Mouse (Mus musculus) hindbrain, embryonic 12.5 days (tissue): Measurements from ENCODE around the gene Ascl2. TPM values are rescaled to one million over a fixed set of nuclear protein-coding genes. Genes with fewer than 3 reads are reported as not detected.

ENCODE experiments used
- ATAC-seq: fragments of 200-750 bp; cut with Nextera tagmentation; 2 replicates; pipeline ENCODE4 v1.8.0; 2017; ENCODE audit warnings: moderate TSS enrichment; ENCODE audit not compliant: low FRiP score
- H3K27ac ChIP-seq: fragments of 300-500 bp; sonication (generic); 2 replicates; pipeline ENCODE4 v1.5.1; 2016; ENCODE audit warnings: mild to moderate bottlenecking
- H3K27me3 ChIP-seq: fragments of 300-500 bp; sonication (generic); 2 replicates; pipeline ENCODE4 v1.6.1; 2016; ENCODE audit warnings: mild to moderate bottlenecking
- H3K36me3 ChIP-seq: fragments of 300-500 bp; sonication (generic); 2 replicates; pipeline ENCODE4 v1.6.1; 2016; ENCODE audit warnings: mild to moderate bottlenecking
- H3K4me1 ChIP-seq: fragments of 300-500 bp; sonication (generic); 2 replicates; pipeline ENCODE4 v1.6.1; 2016
- H3K4me2 ChIP-seq: fragments of 300-500 bp; sonication (generic); replicated peaks from 2 replicates; pipeline ENCODE4 v1.6.1; 2016; ENCODE audit warnings: mild to moderate bottlenecking
- H3K4me3 ChIP-seq: fragments of 300-500 bp; sonication (generic); 2 replicates; pipeline ENCODE4 v1.5.1; 2016; ENCODE audit warnings: mild to moderate bottlenecking
- H3K9ac ChIP-seq: fragments of 300-500 bp; sonication (generic); 2 replicates; pipeline ENCODE4 v1.6.1; 2016; ENCODE audit warnings: mild to moderate bottlenecking, moderate library complexity
- H3K9me3 ChIP-seq: fragments of 300-500 bp; sonication (generic); replicated peaks from 2 replicates; pipeline ENCODE4 v1.6.1; 2016; ENCODE audit warnings: mild to moderate bottlenecking
- whole genome bisulfite sequencing: fragments of 180-500 bp; shearing (Covaris S2); methylation state at CpG from one replicate; pipeline ENCODE4 v1.1.7; 2016; 5-methylcytosine and 5-hydroxymethylcytosine counted together
- polyA plus RNA-seq: library from polyadenylated mRNA; unstranded; fragments of >200 nt; fragmentation: Nextera tagmentation; extraction: Ambion mirVana; gene quantifications from 2 replicates; pipeline ENCODE4 v1.2.1, GENCODE M21; 2016

The Ascl2 gene
- polyA plus RNA-seq, 1 experiment from 2014 or later, result 0.41 TPM

DNA sequence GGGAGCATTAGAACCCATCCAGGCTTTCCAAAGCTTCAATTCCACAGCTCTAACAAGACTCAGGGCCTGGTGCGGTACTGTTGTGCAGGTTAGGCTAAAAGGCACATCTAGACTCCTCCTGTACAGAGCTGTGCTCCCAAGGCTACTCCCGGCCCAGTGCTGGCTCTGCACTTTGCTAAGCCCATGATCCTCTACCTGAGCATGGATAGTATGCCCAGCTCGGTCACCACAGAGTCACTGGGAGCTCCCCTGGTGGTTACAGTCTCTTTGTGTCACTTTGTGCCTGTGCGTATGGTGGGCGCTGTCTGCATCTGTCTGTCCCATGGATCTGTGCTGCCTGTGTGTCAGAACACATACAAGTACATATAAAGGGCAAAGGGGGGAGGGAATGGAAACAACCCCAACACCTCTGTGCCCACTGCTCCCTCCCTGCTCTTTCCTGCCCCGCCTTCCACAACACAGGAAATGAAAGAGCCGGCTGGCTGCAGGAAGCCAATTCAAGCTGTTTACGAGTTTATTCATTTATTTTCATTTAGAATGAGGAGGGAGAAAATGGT lies 39.4 kb upstream of the Ascl2 start:
- peak overlapping the region; percentile 64 for H3K27ac ChIP-seq

DNA sequence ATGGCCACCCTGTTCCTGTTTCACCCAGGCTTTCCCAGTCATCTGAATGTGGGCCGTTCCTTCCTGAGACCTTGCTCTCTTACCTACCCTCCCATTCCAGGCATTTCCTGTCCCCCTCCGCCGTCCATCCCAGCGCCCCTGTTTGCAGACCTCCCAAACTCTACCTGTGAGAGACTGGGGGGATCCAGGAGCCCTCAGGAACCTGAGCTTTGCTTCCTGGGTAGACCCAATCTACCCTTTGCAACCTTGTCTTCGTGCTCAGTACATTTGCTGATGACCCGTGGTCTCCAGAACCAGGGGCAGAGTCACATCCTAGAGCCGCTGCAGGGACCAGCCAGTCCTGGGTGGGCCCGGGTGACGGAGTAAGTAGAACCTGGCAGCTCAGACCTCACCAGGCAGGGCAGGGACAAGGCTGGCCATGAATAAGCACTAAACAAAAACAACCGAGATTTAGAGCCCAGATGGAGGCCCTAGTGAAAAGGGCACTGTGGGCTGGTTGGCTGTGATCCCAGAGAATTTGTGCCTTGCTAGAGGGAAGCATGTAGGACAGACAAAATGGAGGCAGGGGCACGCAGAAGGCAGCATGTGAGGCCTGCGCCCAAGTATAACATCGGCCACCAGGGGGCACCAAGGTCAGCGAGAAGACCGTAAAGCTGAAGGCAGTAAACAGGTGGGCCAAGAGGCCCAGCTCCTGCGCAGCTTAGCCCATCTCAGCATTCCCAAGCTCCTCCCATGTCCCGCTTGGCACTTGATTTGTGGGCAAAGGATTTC lies 38.7 kb upstream of the Ascl2 start:
- Histone ChIP-seq H3K36me3 (no peaks in the 10 kb centered on the region), H3K4me3 (no peak overlapping the region), H3K4me1 (peaks cover 18% of the 10 kb centered on the region), H3K27ac (peak overlapping the region; percentile 64; the same call in 1 of the 2 replicates), H3K9me3 (no peaks in the 10 kb centered on the region), H3K9ac (no peak overlapping the region), H3K27me3 (no peaks in the 10 kb centered on the region), H3K4me2 (no peak overlapping the region)
- peak; percentile 56; the same call in 1 of the 2 replicates for ATAC-seq
- WGBS, result 42% methylated on average over 17 of the region's 17 CpGs

More for the DNA sequence above, 39.4 kb upstream of the Ascl2 start:
- no peak overlapping the region for H3K4me2 ChIP-seq
- H3K9me3 ChIP-seq, result no peaks in the 10 kb centered on the region
- WGBS, result 67% methylated on average over 8 of the region's 8 CpGs
- H3K9ac ChIP-seq, result no peak overlapping the region
- H3K36me3 ChIP-seq, result no peaks in the 10 kb centered on the region
- H3K27me3 ChIP-seq, result no peaks in the 10 kb centered on the region
- H3K4me3 ChIP-seq, result no peak overlapping the region
- ATAC-seq, result 0 out of 2 replicates have a peak, but pooled peaks have one; percentile 14
- peaks cover 18% of the 10 kb centered on the region for H3K4me1 ChIP-seq

DNA sequence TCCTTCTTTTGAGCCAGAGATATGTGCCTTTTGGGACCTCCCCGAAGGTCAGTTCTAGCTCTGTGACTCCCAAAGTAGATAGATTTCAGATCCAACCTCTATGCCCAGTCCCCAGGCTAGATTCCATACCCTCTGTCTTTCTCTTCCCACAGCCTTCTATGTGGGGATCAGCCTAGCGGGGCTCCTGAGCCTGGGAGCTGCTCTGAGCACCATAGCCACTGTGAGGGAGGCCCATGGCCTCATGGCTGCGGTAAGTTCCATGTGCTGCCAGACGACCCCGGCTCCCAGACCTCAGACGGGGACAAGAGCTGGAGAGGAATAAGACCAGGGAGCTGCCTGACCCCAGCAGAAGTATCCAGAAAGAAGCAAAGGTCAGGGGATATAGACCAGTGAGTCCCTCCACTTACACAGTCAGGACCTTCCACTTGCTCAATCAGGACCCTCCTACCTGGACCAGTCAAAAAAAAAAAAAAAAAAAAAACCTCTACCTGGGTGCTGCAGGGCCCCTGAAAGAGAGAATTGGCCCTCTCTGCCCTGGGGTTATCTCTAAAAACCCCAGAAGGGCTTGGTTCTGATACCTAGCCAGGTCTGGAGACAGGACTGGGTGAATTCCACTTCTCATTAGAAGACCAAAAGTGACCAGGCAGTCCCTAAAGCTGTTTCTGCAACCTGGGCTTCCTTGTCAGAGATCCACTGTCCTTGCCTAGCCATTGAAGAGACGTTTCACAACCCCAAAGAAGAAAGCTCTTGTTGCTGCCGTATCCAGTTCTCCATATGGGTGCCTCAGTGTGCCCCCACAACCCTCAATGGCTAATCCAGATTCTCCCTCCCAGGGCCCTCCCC lies 37.9 kb upstream of the Ascl2 start:
- H3K27me3 ChIP-seq, result no peaks in the 10 kb centered on the region
- no peak overlapping the region for H3K27ac ChIP-seq
- no peaks in the 10 kb centered on the region for H3K9me3 ChIP-seq
- H3K4me3 ChIP-seq, result no peak overlapping the region
- no peaks in the 10 kb centered on the region for H3K36me3 ChIP-seq
- 89% methylated on average over 8 of the region's 8 CpGs for WGBS
- no peak for ATAC-seq
- peaks cover 11% of the 10 kb centered on the region for H3K4me1 ChIP-seq
- H3K4me2 ChIP-seq, result no peak overlapping the region
- no peak overlapping the region for H3K9ac ChIP-seq

DNA sequence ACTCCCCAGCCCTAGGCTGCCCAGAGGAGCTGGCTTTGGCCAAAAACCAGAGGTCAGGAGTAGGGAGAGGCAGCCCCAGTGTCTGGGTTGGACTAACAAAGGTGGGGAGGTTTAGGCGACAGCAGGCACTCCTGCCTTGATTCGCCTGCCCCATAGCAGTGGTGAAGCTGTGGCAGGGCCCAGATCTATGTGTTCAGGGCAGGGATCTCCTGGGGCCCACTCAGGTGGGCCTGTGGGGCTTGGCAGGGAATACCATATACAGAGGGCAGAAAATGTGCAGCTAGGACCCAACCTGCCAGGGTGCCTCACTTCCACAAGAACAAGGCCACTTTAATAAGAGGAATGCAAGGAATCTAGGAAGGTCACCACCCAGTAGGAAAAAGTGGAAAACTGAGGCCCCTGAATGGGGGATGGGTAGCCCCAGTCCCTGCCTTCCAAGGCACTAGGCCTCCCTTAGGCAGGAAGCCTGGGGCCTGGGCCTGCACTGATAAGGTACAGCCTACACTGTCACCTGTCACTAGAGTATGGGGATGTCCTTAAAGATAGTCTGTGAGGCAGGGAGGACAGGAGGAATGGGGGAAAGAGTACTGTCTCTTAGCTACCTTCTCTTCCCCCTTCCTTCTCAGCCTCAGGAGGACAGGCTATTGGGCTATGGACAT lies 37.2 kb upstream of the Ascl2 start:
- H3K9ac ChIP-seq, result no peak overlapping the region
- H3K27me3 ChIP-seq, result no peaks in the 10 kb centered on the region
- WGBS, result 78% methylated on average over 2 of the region's 2 CpGs
- ATAC-seq, result no peak
- no peaks in the 10 kb centered on the region for H3K9me3 ChIP-seq
- peaks cover 11% of the 10 kb centered on the region for H3K4me1 ChIP-seq
- H3K36me3 ChIP-seq, result no peaks in the 10 kb centered on the region
- H3K4me3 ChIP-seq, result no peak overlapping the region
- H3K4me2 ChIP-seq, result no peak overlapping the region
- H3K27ac ChIP-seq, result no peak overlapping the region

DNA sequence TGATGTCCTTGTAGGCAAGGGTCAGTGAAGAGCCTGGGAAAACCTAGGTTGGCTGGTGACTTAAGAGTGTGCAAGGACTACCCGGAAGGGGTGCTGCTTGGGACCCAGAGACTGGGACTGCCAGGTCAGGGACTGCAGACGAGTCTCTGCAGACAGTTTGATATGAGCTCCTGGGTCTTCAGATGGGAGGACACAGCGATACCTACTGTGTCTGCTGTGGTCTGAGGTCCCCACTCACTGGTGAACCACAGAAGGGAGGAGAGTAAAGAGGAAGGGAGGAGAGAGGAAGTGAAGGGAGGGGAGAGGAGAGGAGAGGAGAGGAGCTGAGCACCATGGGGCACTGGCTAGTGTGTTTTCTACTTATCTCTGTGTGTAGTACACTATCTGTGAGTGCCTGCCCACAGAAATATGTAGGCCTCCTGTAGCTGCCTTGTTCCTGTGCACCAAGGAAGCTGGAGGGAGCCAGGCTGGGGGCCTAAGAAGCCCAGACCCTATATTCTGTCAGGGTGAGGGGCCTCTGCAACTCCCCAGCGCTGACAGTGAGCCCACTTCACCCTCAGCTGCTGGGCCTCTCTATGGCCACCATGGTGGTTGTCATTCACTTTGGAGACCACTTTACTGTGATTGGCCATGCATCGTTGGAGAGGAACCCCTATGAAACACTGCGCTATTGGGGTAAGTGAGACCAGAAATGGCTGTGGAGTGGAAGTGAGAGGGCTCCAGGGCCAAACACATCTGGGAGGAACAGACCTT lies 36.5 kb upstream of the Ascl2 start:
- WGBS, result 88% methylated on average over 6 of the region's 6 CpGs
- Histone ChIP-seq H3K9me3 (no peaks in the 10 kb centered on the region), H3K27ac (no peak overlapping the region), H3K9ac (no peak overlapping the region), H3K36me3 (no peaks in the 10 kb centered on the region), H3K4me1 (peaks cover 11% of the 10 kb centered on the region), H3K27me3 (no peaks in the 10 kb centered on the region), H3K4me3 (no peak overlapping the region), H3K4me2 (no peak overlapping the region)
- no peak for ATAC-seq

DNA sequence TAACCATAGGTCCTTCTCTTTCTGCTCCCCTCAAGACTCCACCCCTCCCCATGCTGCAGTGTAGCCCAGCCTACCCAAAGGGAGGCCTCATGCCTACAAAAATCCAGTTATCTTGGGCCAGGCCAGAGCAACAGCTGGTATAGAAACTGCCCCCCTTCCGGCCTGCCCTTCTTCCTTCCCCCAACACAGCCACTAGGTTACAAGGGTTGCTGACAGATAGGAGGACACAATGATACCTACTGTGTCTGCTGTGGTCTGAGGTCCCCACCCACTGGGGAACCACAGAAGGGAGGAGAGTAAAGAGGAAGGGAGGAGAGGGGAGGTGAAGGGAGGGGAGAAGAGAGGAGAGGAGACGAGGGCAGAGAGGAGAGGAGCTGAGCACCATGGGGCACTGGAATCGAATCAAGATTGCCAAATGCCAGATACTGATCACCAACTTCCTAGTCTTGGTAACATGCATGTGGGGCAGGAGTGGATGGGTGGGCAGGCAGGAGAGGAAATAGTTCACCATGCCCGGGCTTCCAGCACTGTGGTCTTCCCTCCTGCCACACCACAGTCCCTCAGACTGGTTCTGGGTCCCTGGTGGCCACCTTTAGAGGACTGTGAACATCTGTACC lies 35.8 kb upstream of the Ascl2 start, which contains the start of gene Tspan32:
TSS of gene Tspan32 (plus strand) at position 320 of the 617 bp plus-strand sequence.
- no peak within 1 kb of the TSS for H3K4me2 ChIP-seq

DNA sequence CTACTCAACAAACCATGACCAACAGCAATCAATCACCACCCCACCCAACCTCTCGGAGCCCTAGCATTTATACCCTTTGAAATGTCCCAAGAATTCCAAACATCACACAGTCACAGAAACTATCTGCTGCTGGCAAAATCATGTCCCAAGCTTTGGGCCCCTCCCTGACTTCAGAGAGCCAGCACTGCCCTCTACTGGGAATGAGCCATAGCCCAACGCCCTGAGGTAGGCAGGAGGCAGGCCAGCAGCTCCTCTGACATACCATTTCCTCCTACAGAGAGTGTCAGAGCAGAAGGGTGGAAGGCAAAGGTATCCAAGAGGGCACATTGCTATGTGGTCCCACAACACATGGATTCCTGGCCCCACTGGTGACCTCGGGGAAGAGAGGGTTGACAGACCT lies 33.6 kb upstream of the Ascl2 start:
- no peak for ATAC-seq
- H3K27ac ChIP-seq, result no peak overlapping the region
- H3K4me1 ChIP-seq, result no peaks in the 10 kb centered on the region
- no peaks in the 10 kb centered on the region for H3K9me3 ChIP-seq
- H3K27me3 ChIP-seq, result no peaks in the 10 kb centered on the region
- WGBS, result 35% methylated on average over 3 of the region's 3 CpGs
- H3K4me2 ChIP-seq, result no peak overlapping the region
- no peak overlapping the region for H3K9ac ChIP-seq
- H3K36me3 ChIP-seq, result no peaks in the 10 kb centered on the region
- no peak overlapping the region for H3K4me3 ChIP-seq

More for the DNA sequence above, 35.8 kb upstream of the Ascl2 start, which contains the start of gene Tspan32:
- Histone ChIP-seq H3K4me3 (no peak within 1 kb of the TSS), H3K36me3 (no peaks in the 10 kb centered on the region), H3K27ac (no peak within 1 kb of the TSS), H3K9ac (no peak within 1 kb of the TSS), H3K9me3 (no peaks in the 10 kb centered on the region), H3K27me3 (no peaks in the 10 kb centered on the region), H3K4me1 (peaks cover 11% of the 10 kb centered on the region)
- WGBS, result 82% methylated on average over 4 of the region's 4 CpGs
- ATAC-seq, result no peak

DNA sequence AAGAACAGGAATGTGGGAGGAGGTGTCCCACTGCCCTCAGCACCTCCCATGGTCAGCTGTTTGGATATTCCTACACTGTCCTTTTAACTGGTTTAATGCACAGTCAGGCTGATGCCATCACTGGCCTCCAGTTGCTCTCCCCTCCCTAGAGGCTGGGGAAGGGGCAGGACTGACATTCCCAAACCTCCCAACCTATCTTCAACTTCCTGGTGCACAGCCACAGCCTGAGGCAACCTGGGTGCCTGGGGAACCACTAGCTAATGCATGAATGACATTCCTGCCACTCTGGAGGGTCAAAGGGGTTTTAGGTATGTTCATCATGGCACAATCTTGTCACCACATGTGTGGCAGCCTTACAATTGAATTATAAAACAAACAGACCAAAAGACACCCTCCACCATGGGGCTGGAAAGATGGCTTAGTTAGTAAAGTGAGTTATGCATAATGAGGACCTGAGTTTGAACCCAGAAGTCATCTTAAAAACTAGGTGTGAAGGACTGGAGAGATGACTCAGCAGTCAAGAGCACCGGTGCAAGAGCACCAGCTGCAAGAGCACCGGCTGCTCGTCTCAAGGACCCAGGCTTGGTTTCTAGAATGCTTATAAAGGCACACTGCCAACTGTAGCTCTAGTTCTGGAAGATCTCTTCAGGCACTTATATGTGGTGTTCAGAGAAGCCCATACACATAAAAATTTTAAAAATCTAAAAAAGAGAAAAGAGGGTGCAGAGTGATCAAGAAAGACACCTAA lies 28.5 kb upstream of the Ascl2 start:
- 82% methylated on average over 3 of the region's 3 CpGs for WGBS
- ATAC-seq, result no peak
- H3K36me3 ChIP-seq, result no peaks in the 10 kb centered on the region
- no peaks in the 10 kb centered on the region for H3K4me1 ChIP-seq
- no peak overlapping the region for H3K4me3 ChIP-seq
- H3K9ac ChIP-seq, result no peak overlapping the region
- no peaks in the 10 kb centered on the region for H3K27me3 ChIP-seq
- no peak overlapping the region for H3K27ac ChIP-seq
- H3K4me2 ChIP-seq, result no peak overlapping the region
- H3K9me3 ChIP-seq, result no peaks in the 10 kb centered on the region

DNA sequence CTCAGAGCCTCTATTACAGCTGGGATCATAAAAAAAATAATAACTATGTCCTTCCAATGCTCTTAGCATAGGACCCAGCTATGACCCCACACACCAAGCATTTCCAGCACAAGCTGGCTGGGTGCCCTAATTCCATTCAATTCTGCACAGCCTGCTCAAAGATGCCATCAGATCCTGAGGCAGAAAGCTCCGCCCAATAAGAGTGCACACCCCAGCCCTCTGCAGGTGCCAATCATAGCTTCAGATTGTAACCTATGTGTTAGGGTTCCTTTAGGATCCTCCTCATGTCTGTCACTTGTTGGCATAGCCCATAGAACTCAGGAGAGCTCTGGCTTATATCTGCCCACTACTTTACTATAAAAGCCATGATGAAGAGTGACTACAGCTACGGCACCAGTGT lies 27.9 kb upstream of the Ascl2 start:
- ATAC-seq, result no peak
- Histone ChIP-seq H3K36me3 (no peaks in the 10 kb centered on the region), H3K4me1 (no peaks in the 10 kb centered on the region), H3K27ac (no peak overlapping the region), H3K9ac (no peak overlapping the region), H3K27me3 (no peaks in the 10 kb centered on the region), H3K9me3 (no peaks in the 10 kb centered on the region), H3K4me2 (no peak overlapping the region), H3K4me3 (no peak overlapping the region)
- WGBS, result 88% methylated on average over 2 of the region's 2 CpGs

DNA sequence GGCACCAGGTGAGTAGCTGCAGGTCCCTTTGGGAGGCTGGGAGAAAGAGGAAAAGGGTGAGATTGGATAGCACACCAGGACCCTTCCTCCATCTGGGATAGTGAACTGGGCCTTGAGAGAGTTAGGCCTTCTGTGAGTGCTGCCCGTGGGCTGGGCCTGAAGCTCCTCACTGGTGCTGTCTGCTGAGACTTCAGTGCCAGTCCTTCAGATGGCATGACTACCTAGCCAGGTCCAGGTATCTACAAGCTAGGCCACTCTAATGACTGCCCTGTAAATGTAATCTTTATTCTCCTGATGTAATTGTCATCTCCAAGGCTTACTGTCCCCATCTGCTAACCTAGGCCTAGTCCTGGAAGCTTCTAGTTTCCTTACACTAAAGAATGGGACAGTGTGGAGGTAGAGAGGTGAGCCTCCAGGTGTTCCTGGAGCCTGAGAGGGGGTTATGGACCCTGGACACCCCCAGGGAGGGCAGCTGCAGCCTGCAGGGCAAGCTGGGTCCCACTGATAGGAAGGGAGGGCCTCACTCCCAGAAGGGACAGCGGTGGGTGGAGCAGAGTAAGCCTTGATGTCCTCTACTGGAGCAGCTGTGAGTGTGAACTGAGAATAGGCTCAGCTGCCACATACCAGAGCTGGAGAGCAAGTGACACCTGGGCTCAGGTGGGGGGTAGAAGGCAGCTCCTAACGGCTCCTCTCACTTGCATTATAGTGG lies 26.7 kb upstream of the Ascl2 start:
- no peak for ATAC-seq
- no peaks in the 10 kb centered on the region for H3K9me3 ChIP-seq
- H3K27ac ChIP-seq, result no peak overlapping the region
- no peak overlapping the region for H3K4me3 ChIP-seq
- H3K4me1 ChIP-seq, result no peaks in the 10 kb centered on the region
- no peaks in the 10 kb centered on the region for H3K36me3 ChIP-seq
- no peaks in the 10 kb centered on the region for H3K27me3 ChIP-seq
- H3K9ac ChIP-seq, result no peak overlapping the region
- H3K4me2 ChIP-seq, result no peak overlapping the region
- WGBS, result 85% methylated on average over 3 of the region's 3 CpGs
